Mouse (Mus musculus): ENCODE measurements around the gene Amt. TPM values are rescaled to one million over a fixed set of nuclear protein-coding genes. Genes with fewer than 3 reads are reported as not detected.
A peak's percentile ranks its signal among the peaks of the same experiment; 100 is the strongest.

Gene Amt
- polyA plus RNA-seq, 1 experiment from 2014 or later: 27.1 TPM

DNA sequence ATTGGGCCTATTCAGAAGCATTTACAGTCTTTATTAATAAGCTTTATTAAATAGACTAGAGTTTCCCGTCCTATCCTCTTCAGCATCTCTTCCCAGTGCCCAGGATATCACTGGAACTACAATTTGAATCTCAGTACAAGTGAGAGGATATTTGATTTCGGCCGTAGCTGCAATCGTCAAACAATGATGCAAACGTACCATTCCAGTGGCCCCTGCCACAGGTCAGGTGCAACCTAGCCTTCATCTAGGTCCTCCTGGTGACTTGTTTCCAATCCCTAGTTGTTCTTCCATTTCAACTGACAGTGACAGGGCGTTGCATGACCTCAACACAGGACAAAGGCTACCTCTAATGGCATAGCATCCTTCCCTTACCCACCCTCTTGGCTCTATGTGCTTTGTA lies 5.9 kb upstream of the Amt start:
- WGBS: 40% methylated on average over 6 of the region's 6 CpGs
- ATAC-seq (ENCODE audit: low FRiP score) (no peak), DNase-seq (ENCODE audit: low spot score, missing footprints) (no peak)
- Histone ChIP-seq H3K4me2 (peak overlapping the region; percentile 50), H3K9me3 (ENCODE audit: control insufficient read depth, low read length) (no peaks in the 10 kb centered on the region), H3K27ac (ENCODE audit: low read depth, low read length) (no peak overlapping the region), H3K4me3 (ENCODE audit: low read depth, low read length) (peak overlapping the region; percentile 47), H3K36me3 (ENCODE audit: control insufficient read depth, insufficient read depth, low read length) (0 out of 2 replicates have a peak, but pooled peaks cover 2% of the 10 kb centered on the region), H3K9ac (ENCODE audit: low read length) (peak overlapping the region; percentile 55), H3K4me1 (ENCODE audit: control insufficient read depth, insufficient read depth, low read length) (peaks cover 2% of the 10 kb centered on the region; the same call in 1 of the 2 replicates), H3K27me3 (ENCODE audit: control insufficient read depth, insufficient read depth, low read length) (no peaks in the 10 kb centered on the region)

DNA sequence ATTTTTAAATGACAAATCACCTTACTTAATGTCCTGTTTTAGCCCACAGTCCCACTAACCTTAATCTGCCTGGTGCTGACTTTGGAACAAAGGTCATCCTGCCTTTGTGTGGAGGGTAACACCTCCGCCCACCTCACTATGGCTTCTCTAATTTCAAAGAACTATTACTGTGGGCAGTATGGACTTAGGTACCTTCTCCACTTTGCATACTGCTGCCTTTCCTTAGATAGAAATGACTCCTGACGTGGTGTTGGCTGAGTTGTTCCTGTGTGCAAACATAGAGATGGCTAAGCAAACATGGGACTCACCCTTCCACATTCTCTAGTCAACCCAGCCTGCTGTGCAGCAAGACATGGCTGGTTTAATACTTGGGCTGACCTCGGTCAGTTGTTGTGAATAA lies 5.2 kb downstream of the Amt start:
- H3K36me3 ChIP-seq (ENCODE audit: control insufficient read depth, insufficient read depth, low read length): peaks cover 8% of the 10 kb centered on the region

DNA sequence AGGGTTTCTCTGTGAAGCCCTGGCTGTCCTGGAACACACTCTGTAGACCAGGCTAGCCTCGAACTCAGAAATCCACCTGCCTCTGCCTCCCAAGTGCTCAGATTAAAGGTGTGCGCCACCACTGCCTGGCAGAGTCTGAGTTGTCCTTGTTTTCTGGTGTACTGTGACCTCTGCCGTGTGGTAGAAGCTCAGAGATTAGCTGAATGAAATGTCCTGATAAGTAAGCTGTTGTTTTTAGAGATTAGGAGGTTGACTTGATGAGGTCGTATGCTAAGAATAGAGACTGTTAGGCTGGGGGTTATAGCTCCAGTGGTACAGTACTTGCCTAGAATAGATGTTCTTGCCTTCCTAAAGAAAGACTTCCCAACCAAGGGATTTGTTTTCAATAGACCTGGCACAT lies 8.1 kb downstream of the Amt start:
- Histone ChIP-seq H3K4me2 (peak overlapping the region; percentile 89), H3K27ac (ENCODE audit: low read depth, low read length) (no peak overlapping the region), H3K27me3 (ENCODE audit: control insufficient read depth, insufficient read depth, low read length) (no peaks in the 10 kb centered on the region), H3K4me1 (ENCODE audit: control insufficient read depth, insufficient read depth, low read length) (peaks cover 20% of the 10 kb centered on the region), H3K4me3 (ENCODE audit: low read depth, low read length) (peak overlapping the region; percentile 91), H3K9ac (ENCODE audit: low read length) (peak overlapping the region; percentile 81; the same call in 1 of the 2 replicates), H3K36me3 (ENCODE audit: control insufficient read depth, insufficient read depth, low read length) (peaks cover 8% of the 10 kb centered on the region), H3K9me3 (ENCODE audit: control insufficient read depth, low read length) (no peaks in the 10 kb centered on the region)
- WGBS: 86% methylated on average over 4 of the region's 4 CpGs
- no peak for DNase-seq (ENCODE audit: low spot score, missing footprints)
- no peak for ATAC-seq (ENCODE audit: low FRiP score)

More for the DNA sequence above, 5.2 kb downstream of the Amt start:
- H3K9me3 ChIP-seq (ENCODE audit: control insufficient read depth, low read length): no peaks in the 10 kb centered on the region
- no peak overlapping the region for H3K4me2 ChIP-seq
- ATAC-seq (ENCODE audit: low FRiP score) (no peak), DNase-seq (ENCODE audit: low spot score, missing footprints) (no peak)
- H3K9ac ChIP-seq (ENCODE audit: low read length): no peak overlapping the region
- H3K4me1 ChIP-seq (ENCODE audit: control insufficient read depth, insufficient read depth, low read length): peaks cover 12% of the 10 kb centered on the region
- no peaks in the 10 kb centered on the region for H3K27me3 ChIP-seq (ENCODE audit: control insufficient read depth, insufficient read depth, low read length)
- 78% methylated on average over 3 of the region's 3 CpGs for WGBS
- H3K27ac ChIP-seq (ENCODE audit: low read depth, low read length): no peak overlapping the region
- H3K4me3 ChIP-seq (ENCODE audit: low read depth, low read length): no peak overlapping the region

- Histone ChIP-seq H3K9me3 (ENCODE audit: control insufficient read depth, low read length) (no peaks in the 10 kb centered on the region), H3K4me1 (ENCODE audit: control insufficient read depth, insufficient read depth, low read length) (peaks cover 20% of the 10 kb centered on the region), H3K4me3 (ENCODE audit: low read depth, low read length) (peak overlapping the region; percentile 91), H3K27me3 (ENCODE audit: control insufficient read depth, insufficient read depth, low read length) (no peaks in the 10 kb centered on the region), H3K27ac (ENCODE audit: low read depth, low read length) (peak overlapping the region; percentile 99), H3K36me3 (ENCODE audit: control insufficient read depth, insufficient read depth, low read length) (peaks cover 8% of the 10 kb centered on the region), H3K9ac (ENCODE audit: low read length) (peak overlapping the region; percentile 81), H3K4me2 (peak overlapping the region; percentile 89)
- no peak for DNase-seq (ENCODE audit: low spot score, missing footprints)
- peak; percentile 2; the same call in 1 of the 2 replicates for ATAC-seq (ENCODE audit: low FRiP score)
- 7% methylated on average over 1 of the region's 1 CpGs for WGBS
Measured at GRCm38 (mm10) chr9:108305170-108305569, 8.5 kb downstream of the Amt start.

GRCm38 (mm10) chr9:108305629-108306520 lies 9.2 kb downstream of the Amt start, which contains the start of the genes Rhoa and Tcta:
Gene Rhoa (plus strand): TSS chr9:108306129.
Gene Tcta (minus strand): TSS chr9:108306160.
- no peaks in the 10 kb centered on the region for H3K9me3 ChIP-seq (ENCODE audit: control insufficient read depth, low read length)
- peaks cover 20% of the 10 kb centered on the region for H3K4me1 ChIP-seq (ENCODE audit: control insufficient read depth, insufficient read depth, low read length)
- peaks cover 5% of the 10 kb centered on the region for H3K36me3 ChIP-seq (ENCODE audit: control insufficient read depth, insufficient read depth, low read length)
- no peaks in the 10 kb centered on the region for H3K27me3 ChIP-seq (ENCODE audit: control insufficient read depth, insufficient read depth, low read length)
- DNase-seq (ENCODE audit: low spot score, missing footprints) (peak; percentile 100), ATAC-seq (ENCODE audit: low FRiP score) (peak; percentile 97)
- H3K27ac ChIP-seq (ENCODE audit: low read depth, low read length): peak within 1 kb of the TSS; percentile 99
- H3K4me2 ChIP-seq: peak within 1 kb of the TSS; percentile 89
- peak within 1 kb of the TSS; percentile 91 for H3K4me3 ChIP-seq (ENCODE audit: low read depth, low read length)
- peak within 1 kb of the TSS; percentile 95 for H3K9ac ChIP-seq (ENCODE audit: low read length)
- under 1% methylated on average over 73 of the region's 81 CpGs for WGBS

DNA sequence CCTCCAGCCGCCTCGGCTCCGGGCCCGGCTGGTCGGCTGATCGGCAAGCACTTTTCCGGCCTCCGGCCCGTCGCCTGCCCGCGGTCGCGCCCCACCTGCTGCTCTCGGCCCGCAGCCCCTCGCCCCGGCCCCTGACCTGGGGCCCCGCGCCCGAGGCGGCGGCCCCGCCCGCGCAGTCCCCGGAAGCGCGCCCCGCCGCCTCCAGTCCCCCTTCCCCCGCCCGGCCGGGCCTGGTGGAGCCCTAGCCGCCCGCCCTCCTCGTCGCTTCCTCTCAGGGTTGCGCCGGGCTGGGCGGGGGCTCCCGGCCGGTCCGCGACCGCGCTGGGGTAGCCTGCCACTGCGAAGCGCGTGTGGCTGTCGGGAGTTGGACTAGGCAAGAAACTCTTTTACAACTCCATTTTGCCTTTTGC lies 9.9 kb downstream of the Amt start:
- ATAC-seq (ENCODE audit: low FRiP score) (peak; percentile 72), DNase-seq (ENCODE audit: low spot score, missing footprints) (no peak)
- H3K27me3 ChIP-seq (ENCODE audit: control insufficient read depth, insufficient read depth, low read length): no peaks in the 10 kb centered on the region
- H3K9ac ChIP-seq (ENCODE audit: low read length): peak overlapping the region; percentile 95
- WGBS: 0% methylated on average over 48 of the region's 51 CpGs
- peak overlapping the region; percentile 99 for H3K27ac ChIP-seq (ENCODE audit: low read depth, low read length)
- H3K9me3 ChIP-seq (ENCODE audit: control insufficient read depth, low read length): no peaks in the 10 kb centered on the region
- peaks cover 5% of the 10 kb centered on the region for H3K36me3 ChIP-seq (ENCODE audit: control insufficient read depth, insufficient read depth, low read length)
- peaks cover 20% of the 10 kb centered on the region for H3K4me1 ChIP-seq (ENCODE audit: control insufficient read depth, insufficient read depth, low read length)
- peak overlapping the region; percentile 91 for H3K4me3 ChIP-seq (ENCODE audit: low read depth, low read length)
- peak overlapping the region; percentile 89 for H3K4me2 ChIP-seq

DNA sequence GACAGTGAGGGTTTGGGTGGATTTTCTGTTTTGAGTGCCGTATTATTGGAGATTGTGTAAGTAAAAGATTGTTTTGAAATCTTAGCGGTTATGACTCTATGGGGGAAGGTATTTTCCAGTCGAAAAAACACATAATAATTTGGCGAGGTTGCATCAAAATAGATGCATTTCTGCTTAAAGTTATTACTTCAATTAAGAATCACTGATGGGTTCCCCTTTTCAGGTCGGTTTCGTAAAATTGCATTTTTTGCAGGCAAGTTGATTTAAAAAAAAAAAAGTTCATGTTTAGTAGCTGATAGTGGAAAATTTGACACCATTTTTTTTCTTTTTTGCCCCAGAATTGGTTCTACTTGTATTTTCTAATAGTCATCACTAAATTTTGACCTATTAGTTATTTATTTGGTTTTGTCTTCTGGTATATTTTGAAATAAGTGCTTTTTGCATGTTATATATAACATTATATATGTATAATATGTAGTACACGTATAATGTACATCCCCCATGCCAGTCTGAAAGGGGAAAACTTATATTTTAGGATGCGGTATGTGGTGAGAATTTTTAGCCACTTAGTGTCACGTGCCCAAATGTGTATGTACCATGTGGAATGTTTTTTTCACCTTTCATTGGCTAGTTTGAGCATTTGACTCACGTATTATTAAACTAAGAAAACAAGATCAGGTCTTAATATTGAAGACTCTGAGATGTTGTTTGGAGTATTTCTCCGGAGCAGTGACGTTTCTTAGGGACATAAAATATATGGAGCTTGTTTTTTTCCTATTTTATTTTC lies 10.6 kb downstream of the Amt start:
- Histone ChIP-seq H3K4me3 (ENCODE audit: low read depth, low read length) (peak overlapping the region; percentile 91), H3K27me3 (ENCODE audit: control insufficient read depth, insufficient read depth, low read length) (no peaks in the 10 kb centered on the region), H3K9me3 (ENCODE audit: control insufficient read depth, low read length) (no peaks in the 10 kb centered on the region), H3K9ac (ENCODE audit: low read length) (peak overlapping the region; percentile 95), H3K36me3 (ENCODE audit: control insufficient read depth, insufficient read depth, low read length) (peaks cover 5% of the 10 kb centered on the region), H3K27ac (ENCODE audit: low read depth, low read length) (peak overlapping the region; percentile 99), H3K4me1 (ENCODE audit: control insufficient read depth, insufficient read depth, low read length) (peaks cover 20% of the 10 kb centered on the region), H3K4me2 (peak overlapping the region; percentile 89)
- WGBS: 28% methylated on average over 12 of the region's 12 CpGs
- DNase-seq (ENCODE audit: low spot score, missing footprints): peak; percentile 88
- no peak for ATAC-seq (ENCODE audit: low FRiP score)

- ATAC-seq (ENCODE audit: low FRiP score): no peak
- peak overlapping the region; percentile 89 for H3K4me2 ChIP-seq
- WGBS: 69% methylated on average over 2 of the region's 2 CpGs
Measured at GRCm38 (mm10) chr9:108308141-108308540, 11.5 kb downstream of the Amt start.

More at GRCm38 (mm10) chr9:108308141-108308540, 11.5 kb downstream of the Amt start:
- H3K36me3 ChIP-seq (ENCODE audit: control insufficient read depth, insufficient read depth, low read length): no peaks in the 10 kb centered on the region; the same call in 1 of the 2 replicates
- H3K27ac ChIP-seq (ENCODE audit: low read depth, low read length): no peak overlapping the region
- no peaks in the 10 kb centered on the region for H3K27me3 ChIP-seq (ENCODE audit: control insufficient read depth, insufficient read depth, low read length)
- H3K4me1 ChIP-seq (ENCODE audit: control insufficient read depth, insufficient read depth, low read length): peaks cover 20% of the 10 kb centered on the region
- no peaks in the 10 kb centered on the region for H3K9me3 ChIP-seq (ENCODE audit: control insufficient read depth, low read length)
- H3K4me3 ChIP-seq (ENCODE audit: low read depth, low read length): peak overlapping the region; percentile 91
- H3K9ac ChIP-seq (ENCODE audit: low read length): no peak overlapping the region
- DNase-seq (ENCODE audit: low spot score, missing footprints): no peak
